Mouse (Mus musculus) effector memory CD4-positive, alpha-beta T cell, adult 7 months (primary cell): Measurements from ENCODE around the gene Vav3. TPM values are rescaled to one million over a fixed set of nuclear protein-coding genes. Genes with fewer than 3 reads are reported as not detected.

Experiments
- polyA plus RNA-seq: library from polyadenylated mRNA; unstranded; fragments of 100-300 nt; shearing (Covaris generic); gene quantifications from one replicate; pipeline ENCODE4 v1.2.1, GENCODE M21; 2017

The Vav3 gene
- polyA plus RNA-seq = 29.0 TPM

GRCm38 (mm10) chr3:109340274-109341070 is at the start of gene Vav3:
TSS of gene Vav3 (plus strand) at chr3:109340653.

Other genes with a start within 250 kb of the Vav3 start
- 27.2 TPM for gene Slc25a24, start 217.5 kb upstream of the Vav3 start, polyA plus RNA-seq